Mouse (Mus musculus): ENCODE data around the gene Slco2b1.
"Not testable (repeated sequence)": the region's sequence is repeated elsewhere in the genome, so short reads cannot be mapped to it uniquely, and the experiment has no call there.

The Slco2b1 gene

DNA sequence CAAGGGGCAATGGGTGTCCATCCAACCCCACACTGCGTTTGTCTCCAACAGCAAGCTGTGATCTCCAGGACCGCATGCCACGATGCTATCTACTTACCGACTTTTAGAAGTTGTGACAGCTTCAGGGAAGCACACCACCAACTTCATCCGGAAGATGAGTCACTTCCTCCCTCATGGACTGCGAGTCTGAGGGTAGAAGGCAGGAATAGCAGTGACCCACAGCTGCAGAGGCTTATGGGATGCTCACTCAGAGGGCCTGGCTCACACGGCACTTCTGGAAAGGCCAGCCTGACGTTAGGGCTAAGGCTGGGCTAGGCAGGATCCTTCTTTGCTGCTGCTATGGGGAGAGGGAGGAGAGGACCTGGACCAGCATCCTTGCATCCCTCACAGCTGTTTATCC lies at the start of gene Slco2b1:
TSS of gene Slco2b1 (minus strand) at position 175 of the 400 bp plus-strand sequence.
- DNase-seq (ENCODE audit: inconsistent ontology term), result no peak

DNA sequence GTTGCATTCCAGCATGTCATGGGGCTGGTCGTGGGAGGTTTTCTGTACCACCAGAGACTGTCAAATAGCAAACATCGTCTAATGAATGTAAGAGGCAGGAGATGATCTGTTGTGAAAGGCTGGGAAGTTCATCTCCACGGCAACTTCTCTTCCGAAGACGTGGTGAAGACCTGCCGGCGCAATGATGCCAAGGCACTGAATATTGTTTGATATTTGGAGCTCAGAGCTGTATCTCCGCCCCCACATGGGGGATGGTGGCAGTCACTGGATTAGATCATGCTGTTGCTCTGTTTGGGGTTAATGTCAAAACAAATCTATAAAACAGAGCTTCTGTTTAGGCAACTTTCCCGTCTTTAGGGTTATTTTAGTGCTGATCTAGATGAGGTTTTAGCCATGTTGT lies 28.1 kb upstream of the Slco2b1 start:
- DNase-seq (ENCODE audit: inconsistent ontology term), result peak; percentile 22

DNA sequence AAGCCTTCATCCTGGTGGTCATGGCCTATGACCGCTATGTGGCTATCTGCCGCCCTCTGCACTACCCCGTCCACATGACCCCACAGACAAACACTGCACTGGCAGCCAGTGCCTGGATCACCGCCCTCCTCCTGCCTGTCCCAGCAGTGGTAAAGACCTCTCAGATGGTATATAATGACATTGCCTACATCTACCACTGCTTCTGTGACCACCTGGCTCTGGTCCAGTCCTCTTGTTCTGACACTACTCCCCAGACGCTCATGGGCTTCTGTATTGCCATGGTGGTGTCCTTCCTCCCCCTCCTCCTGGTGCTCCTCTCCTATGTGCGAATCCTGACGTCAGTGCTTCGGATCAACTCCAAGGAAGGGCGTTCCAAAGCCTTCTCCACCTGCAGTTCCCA lies 24.4 kb upstream of the Slco2b1 start:
- DNase-seq (ENCODE audit: inconsistent ontology term), result not testable (repeated sequence)

DNA sequence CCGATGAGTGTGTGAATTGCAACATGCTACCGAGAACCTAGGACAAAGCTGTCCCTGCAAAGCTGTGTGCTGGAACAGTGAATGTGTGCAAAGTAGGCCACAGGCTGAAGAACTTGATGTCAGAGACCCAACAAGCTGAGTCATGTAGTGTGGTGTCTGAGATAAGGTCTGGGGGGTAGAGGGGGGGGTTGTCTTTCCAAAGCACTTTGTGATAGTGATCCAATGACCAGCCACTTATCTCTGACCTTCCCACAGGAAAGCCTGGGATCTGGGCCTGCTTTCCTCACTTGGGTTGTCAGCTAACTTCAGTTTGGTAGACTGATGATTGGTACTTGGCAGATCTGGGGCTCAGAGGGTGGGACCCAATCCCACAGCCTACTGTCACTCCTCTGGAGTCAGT lies 23.5 kb upstream of the Slco2b1 start:
- no peak for DNase-seq (ENCODE audit: inconsistent ontology term)

DNA sequence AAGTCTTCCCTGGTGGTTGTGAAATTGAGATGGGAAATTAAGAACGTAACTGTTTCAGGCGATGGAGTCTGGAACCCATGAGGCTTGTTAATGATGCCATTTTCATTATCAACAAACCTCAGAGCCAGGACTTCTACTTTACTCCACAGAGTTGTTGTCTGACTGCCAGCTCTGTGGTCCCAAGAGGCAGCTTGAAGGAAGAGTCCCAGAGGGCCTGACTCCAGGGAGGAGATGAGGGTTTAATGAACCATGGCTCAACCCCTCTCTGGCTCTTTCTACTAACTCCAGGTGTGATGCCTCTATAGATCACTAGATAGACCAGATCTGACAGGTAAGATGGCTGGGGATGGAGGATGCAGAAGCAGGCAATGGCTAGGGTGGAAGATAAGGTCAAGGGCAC lies 18.8 kb upstream of the Slco2b1 start, which contains the start of gene Olfr520:
TSS of gene Olfr520 (plus strand) at position 301 of the 400 bp plus-strand sequence.
- DNase-seq (ENCODE audit: inconsistent ontology term), result no peak

DNA sequence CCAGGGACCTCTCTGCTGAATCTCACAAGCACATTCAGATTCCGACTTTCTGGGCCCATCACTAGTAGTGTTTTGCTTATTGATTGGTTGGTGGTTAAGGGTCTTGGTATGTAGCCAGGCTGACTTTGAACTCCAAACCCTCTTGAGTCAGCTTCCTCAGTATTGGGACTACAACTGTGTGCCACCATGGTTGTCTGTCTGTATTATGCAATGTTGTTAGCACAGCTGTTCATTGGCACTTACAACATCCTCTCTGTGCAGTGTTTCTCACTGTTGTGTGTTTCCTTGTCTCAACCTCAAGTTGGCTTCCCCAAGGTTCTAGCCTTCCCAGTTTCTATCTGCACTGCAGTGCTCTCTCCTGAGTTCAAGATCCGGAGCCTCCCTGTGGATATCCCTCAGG lies 5.4 kb upstream of the Slco2b1 start:
- DNase-seq (ENCODE audit: inconsistent ontology term), result no peak

DNA sequence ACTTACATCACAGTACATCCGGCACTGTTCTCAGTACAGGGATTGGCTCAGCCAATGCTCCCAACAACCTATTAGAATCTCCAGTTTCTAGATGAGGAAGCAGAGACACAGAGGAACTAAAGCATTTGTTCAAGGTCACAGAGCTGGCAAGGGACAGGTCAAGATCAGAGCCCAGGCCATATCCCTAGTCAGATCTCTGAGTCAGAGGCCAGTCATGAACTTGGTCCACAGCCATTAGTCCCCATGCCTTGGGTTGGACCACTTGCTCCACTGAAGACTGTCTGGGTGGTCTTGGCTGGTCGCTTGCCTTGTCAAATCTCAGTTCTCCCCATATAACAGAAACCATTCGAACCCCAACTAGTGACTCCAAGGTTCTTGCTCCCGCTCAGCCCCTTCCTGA lies 1.3 kb upstream of the Slco2b1 start:
- DNase-seq (ENCODE audit: inconsistent ontology term), result no peak

DNA sequence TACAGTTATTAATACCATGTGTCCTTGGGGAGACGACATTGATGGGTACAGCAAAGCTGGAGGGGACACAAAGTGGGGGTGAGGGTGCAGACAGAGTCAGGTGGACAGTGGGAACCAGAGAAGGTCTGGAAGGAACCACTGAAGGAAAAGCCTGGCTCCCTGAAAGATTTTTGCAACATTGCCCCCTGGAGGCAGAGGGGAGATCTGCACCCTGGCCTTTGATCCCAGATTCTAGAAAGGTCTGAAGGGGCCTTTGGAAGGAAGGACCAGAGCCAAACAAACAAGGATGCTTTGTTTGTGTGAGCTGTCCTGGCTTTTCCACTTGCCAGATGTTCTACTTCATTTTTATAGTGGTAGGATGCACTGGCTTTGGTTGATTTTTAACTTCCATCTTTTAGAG lies 664 bp downstream of the Slco2b1 start:
- peak; percentile 34 for DNase-seq (ENCODE audit: inconsistent ontology term)

DNA sequence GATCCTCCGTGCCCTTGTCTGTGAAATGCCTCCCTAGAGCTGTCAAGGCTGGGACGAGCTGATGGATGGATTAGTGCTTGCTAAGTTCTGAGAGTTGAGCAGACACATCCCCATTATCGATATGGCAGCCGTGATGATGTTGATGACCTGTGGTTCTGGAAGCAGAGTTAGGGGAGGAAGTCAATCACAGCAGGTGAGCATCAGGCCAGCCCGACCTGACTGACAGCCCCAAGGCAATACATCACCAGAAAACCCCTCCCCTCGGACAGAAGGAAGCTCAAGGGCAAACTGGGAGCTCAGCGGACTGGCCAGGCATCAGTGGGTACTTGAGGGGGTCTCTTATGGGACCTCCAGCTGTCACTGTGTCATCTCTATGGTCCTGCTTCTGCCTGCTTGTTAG lies 1.1 kb downstream of the Slco2b1 start:
- DNase-seq (ENCODE audit: inconsistent ontology term), result no peak

DNA sequence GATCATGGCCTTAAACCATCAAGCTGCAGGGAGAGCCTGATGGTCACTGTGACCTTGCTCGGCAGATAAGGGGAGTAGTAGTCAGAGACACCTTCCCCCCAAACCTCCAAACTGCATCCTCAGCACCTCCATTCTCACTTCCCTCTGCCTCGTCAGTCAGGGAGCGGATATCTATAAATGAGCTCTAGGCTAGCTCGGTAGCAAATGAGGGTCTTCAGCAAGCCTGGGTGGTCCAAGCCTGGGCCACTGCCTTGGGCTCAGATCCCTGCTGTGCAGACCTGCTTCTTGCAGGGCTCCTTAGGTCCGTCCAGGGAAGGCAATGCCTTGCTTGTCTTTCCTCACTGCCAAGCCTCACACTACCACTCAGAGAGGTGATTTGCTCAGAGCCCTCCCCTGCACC lies 2.4 kb downstream of the Slco2b1 start:
- no peak for DNase-seq (ENCODE audit: inconsistent ontology term)

DNA sequence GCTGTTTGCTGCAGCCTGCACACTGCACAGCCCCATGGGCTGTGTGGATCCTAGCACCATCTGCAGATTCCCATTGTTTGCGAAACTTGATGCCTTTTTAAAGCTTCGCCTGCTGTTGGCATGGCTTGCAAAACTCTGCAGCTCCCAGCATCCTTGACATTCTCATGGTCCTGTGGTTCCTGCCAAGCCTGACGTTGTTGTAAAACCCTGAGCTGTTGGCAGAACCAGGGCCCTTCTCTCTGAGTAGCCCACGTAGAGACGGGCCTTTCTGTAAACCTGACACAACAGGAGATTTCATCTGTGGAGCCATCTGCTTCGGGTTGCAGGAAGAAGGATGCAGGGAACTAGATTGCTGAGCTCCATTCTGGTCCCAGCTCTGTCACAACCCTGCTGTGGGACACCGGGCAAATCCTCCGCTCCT lies 2.8 kb downstream of the Slco2b1 start:
- DNase-seq (ENCODE audit: inconsistent ontology term), result peak; percentile 26

DNA sequence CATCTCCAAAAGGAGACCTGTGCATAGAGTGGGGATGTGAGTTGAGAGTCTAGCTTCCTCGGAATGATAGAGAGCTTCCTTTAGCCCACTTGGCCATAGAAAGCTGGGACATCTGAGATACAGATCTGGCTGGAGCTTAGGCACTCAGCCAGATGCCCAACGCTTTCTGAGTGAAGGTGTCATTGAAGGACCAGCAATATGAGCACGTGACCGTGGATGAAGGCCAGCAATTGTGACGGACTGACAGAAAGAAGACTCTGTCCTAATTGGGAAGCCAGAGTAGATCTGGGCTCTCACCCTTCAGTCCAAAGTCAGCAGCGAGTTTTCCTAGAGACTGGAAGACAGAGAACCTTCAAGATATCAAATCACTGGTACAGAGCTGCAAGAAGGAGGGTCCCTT lies 3.5 kb downstream of the Slco2b1 start:
- no peak for DNase-seq (ENCODE audit: inconsistent ontology term)

DNA sequence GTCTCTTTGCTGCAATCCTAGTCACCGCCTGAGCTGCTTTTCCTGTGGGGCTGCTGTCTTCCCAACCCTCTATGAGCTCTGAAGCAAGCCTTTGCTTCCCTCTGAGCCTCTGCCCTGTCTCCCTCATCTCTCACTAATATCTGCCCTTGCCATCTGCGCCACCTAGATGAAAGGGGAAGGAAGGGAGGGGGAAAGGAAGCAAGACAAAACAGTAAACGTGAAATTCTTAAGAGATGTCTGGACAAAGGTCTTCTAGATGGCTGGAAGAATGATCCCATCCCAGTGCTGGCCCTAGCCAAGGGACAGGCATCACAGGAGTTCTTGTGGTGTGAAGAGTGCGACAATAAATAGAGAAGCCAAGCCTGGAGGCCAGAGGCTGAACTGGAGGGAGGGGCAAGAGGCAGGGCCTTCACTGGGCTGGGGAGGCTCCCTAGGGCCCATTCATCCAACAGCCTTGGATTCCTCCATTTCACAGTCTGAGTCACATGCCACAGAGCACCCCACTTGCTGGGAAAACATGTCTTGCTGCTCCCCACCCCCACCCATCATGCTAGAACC lies 4.0 kb downstream of the Slco2b1 start:
- no peak for DNase-seq (ENCODE audit: inconsistent ontology term)

DNA sequence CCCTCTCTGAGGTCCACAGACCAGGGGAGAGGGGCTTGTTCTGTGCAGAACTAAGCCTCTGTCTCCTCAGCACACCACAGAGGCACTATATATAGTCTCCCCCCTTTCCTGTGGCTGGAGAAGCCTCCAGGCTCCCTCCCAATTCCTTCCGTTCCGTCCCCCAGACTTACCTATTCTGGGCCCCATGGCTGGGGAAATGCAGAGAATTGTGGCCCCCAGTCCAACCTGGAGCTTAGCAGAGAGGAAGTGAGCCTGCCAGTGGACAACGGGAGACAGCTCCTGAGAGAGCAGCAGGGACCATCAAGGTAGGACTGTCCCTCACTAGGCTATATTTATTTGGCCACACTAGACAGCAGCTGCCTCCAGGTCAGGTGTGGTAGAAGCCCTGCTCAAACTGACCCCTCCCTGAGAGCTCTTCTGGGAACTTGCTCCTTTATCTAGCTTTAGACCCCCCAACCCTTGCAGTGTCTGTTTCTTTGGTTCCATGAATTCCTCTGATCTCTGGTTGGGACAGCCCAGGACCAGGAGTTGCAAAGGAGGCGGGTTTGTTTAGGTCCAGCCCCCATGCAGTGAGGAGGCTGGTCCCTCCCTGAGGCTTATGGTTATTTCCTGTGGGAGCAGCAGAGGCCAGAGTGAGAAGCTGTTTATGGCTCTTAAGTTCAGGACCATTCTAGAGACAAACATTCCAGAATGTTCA lies 4.7 kb downstream of the Slco2b1 start:
- DNase-seq (ENCODE audit: inconsistent ontology term), result no peak

DNA sequence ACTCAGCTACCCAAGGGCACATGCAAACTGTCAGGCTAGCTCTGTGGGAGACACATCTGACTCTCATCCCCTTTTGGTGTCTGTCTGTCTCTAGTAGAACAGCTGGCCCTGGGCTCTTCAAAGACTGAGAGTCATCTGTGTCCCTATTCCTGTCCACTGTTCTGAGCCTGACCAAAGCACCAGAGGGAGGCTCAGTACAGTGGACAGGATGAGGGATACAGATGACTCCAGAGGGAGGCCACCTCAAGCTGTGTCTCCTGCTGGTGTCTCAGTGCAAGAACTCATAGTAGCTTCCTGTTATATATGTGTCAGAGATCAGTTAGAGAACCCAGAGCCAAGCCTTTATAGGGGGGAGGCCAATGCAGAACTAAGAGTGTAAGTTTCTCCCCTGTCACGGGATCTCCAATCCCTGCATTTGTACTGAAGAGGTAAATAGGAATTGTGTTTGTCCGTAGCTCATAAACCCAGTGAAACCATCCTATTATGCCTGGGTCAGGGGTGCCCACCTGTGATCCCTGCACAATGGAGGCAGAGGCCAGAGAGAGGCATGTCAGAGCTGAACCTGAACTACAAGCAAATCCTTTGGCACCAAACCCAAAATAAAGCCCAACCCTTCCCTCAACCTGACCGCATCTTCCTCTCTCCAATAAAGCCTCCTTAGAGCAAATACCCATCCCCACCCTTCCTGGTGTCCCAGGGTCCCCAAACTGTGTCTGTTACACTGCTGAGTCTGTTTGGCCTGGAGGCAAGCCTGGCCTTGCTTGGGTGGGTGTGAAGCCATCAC lies 6.2 kb downstream of the Slco2b1 start:
- DNase-seq (ENCODE audit: inconsistent ontology term), result no peak

DNA sequence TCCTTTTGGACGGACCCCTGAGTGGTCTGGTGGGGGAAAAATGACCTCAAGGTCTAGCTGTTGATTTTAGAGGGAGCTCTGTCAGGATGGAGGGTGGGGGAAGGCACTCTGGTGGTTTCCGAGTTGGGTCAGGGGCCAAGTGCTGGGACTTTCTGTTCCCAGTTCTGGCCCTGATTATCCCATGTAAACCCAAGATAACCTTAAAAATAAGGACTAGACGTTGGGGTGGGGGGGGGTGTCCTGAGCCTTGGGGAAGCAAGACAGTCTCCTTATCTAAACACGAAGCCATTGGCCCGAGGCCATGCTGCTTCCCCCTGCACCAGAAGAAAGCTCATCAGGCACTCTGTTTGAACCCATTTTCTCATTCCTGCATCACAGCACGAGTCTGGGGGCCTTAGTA lies 8.9 kb downstream of the Slco2b1 start:
- no peak for DNase-seq (ENCODE audit: inconsistent ontology term)

DNA sequence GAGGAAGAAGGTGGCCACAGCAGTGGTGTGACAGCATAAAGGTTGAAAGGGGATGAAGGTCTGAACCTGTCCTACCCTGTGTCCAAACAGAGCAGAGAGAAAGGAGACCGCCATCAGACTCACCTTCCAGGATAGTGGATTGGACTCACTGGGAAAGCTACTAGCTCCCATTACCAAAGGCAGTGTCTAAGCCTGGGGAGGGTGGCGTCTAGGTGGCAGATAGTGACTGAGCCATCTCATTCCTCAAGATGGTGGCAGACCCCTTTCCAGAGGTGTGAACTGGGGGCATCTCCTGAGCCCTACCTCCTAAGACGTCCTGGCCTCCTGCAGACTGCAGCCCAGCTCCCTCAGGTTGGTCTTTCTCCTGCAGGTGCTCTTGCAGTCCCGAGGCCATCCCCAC lies 10.5 kb downstream of the Slco2b1 start:
- no peak for DNase-seq (ENCODE audit: inconsistent ontology term)

DNA sequence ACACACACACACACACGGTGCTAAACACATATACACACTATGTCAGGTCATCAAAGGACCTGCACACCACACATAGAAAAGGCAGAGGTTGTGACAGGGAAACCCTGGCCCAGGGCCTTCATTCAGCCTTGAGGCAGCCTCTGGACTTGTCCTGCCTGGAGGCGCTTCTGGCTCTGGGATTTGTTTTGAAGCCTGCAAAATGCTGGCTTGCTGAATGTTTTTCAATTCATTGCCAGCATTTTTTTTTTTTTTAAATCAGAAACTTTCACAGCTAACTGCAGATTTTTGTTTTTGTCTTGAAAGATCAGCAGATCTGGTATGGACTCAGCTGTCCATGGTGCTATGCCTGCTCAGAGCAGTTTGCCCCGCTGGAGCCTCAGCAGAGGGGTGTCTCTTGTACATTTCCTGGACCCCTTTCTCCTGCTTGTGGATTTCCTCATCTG lies 11.4 kb downstream of the Slco2b1 start:
- DNase-seq (ENCODE audit: inconsistent ontology term), result no peak

DNA sequence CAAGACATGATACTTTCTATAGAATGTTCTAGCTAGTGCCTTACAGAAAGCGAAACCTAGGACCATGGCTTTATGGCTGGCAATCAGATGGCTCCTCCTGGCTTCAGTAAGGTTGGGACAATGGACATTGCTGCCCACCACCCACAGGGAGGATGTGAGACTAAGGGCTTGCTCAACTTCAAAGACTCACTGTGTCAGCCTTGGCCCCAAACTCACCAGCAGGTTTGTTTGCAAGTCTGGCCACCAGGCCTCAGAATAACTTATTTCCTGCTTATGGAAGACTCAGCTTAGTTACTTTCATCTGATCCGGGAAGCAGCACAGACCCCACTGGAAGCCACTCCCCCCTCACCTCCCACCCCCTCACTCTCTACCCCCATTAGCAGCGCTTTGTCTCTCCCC lies 12.0 kb downstream of the Slco2b1 start:
- DNase-seq (ENCODE audit: inconsistent ontology term), result no peak

DNA sequence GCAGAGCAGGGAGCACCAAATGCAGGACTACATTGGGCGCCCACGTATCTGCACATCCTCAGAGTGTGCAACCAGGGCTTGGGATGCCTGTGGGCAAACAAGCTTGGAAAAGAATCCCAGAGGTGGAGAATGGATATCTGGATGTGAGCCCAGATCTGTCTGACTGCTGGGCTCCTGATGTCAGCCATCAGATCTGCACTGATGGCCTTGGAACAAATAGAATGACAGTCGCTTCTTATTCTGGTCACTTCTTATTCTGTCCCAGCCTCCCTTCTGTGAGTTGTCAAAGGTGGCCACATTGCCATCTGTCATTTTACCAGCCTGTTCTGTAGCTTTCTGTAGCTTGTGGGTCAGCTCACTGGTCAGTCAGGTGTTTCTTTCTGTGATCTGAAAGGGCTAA lies 12.6 kb downstream of the Slco2b1 start:
- DNase-seq (ENCODE audit: inconsistent ontology term), result no peak

DNA sequence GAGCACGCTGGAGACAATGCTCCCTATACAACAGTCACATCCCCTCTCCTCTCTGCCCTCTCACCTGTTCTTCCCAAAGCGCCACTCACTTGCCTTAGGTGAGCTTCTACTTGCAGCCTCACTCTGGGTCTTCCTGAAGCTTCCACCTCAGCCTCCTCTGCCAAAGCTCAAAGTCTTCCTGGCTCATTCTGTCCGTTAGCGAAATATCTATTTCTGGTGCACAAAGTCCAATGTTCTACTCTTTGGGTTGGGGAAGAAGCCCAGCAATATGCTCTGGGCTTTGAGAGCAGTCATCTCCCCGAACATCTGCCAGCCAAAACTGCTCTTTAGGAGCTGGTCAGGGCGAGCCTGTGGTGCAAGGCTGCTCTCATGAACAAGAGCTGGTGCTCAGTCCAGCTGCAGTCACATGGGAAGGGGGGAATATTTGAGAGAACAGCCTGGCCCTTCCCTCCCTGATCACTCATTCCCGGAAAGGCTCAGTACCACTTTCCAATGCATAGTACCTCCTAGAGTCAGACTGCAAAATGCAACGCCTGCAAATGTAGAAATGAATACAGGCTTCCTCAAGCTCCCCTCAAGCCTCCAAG lies 15.6 kb downstream of the Slco2b1 start:
- DNase-seq (ENCODE audit: inconsistent ontology term), result no peak

DNA sequence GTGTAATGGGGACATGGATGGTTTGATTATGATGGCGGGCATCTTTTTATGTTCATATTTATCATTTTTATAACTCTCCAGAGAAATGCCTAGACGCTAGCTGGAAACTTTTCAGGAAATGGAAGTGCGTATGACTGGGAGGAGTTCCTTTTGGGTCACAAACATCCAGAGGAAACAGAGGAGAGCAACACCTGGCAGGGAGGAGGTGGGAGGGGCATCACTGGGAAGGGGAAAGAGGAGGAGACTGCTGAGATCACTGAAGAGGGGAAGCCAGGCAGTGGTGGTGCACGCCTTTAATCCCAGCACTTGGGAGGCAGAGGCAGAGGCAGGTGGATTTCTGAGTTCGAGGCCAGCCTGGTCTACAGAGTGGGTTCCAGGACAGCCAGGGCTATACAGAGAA lies 16.7 kb downstream of the Slco2b1 start:
- DNase-seq (ENCODE audit: inconsistent ontology term), result not testable (repeated sequence)

DNA sequence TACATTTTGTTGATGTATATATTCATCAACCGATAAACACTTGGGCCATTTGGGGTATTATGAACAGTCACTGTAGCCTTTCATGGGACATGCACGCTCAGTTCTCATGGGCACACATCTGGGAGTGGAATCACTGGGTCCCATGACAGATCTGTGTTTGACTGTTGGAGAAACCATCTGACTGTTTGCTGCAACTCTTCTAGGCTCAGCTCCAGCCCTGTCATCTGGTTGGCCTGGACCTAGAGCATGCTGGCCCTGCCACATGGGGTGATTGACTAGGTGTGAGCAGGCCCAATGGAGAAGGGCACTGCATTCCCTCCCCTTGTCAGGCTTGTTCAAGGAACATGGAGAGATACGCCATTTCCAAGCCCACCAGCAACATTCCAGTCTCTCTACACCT lies 17.2 kb downstream of the Slco2b1 start:
- DNase-seq (ENCODE audit: inconsistent ontology term), result no peak

Data from Muller cell, postnatal 12 days (primary cell).